Mouse (Mus musculus): ENCODE results near the gene Zfp36l2.

- TF ChIP-seq POLR2A (IDR thresholded peaks at IDR 0.05; ENCODE audit: extremely low read depth, insufficient read depth, low read length) (no peak), CTCF (IDR thresholded peaks at IDR 0.05; ENCODE audit: extremely low read depth, insufficient read depth, low read length) (no peak)
Measured at GRCm38 (mm10) chr17:84151306-84151705, 36.4 kb downstream of the Zfp36l2 start.

All from cortical plate, adult 2 months (tissue).